Mouse (Mus musculus) forebrain, embryonic 12.5 days (tissue): ENCODE results near the gene Glra3. TPM values are rescaled to one million over a fixed set of nuclear protein-coding genes. Genes with fewer than 3 reads are reported as not detected.
A peak's percentile ranks its signal among the peaks of the same experiment; 100 is the strongest.

ENCODE experiments used
- ATAC-seq: fragments of 200-750 bp; cut with Nextera tagmentation; 2 replicates; pipeline ENCODE4 v1.8.0; 2017; ENCODE audit warnings: moderate TSS enrichment; ENCODE audit not compliant: low FRiP score
- H3K27ac ChIP-seq: fragments of 300-500 bp; sonication (generic); 2 replicates; pipeline ENCODE4 v1.5.1; 2016; ENCODE audit warnings: mild to moderate bottlenecking
- H3K27me3 ChIP-seq: fragments of 300-500 bp; sonication (generic); 2 replicates; pipeline ENCODE4 v1.6.1; 2016; ENCODE audit warnings: mild to moderate bottlenecking
- H3K36me3 ChIP-seq: fragments of 300-500 bp; sonication (generic); replicated peaks from 2 replicates; pipeline ENCODE4 v1.6.1; 2016; ENCODE audit warnings: mild to moderate bottlenecking
- H3K4me1 ChIP-seq: fragments of 300-500 bp; sonication (generic); 2 replicates; pipeline ENCODE4 v1.6.1; 2016
- H3K4me2 ChIP-seq: fragments of 300-500 bp; sonication (generic); 2 replicates; pipeline ENCODE4 v1.6.1; 2016; ENCODE audit warnings: mild to moderate bottlenecking, moderate library complexity
- H3K4me3 ChIP-seq: fragments of 300-500 bp; sonication (generic); replicated peaks from 2 replicates; pipeline ENCODE4 v1.5.1; 2016; ENCODE audit warnings: mild to moderate bottlenecking
- H3K9ac ChIP-seq: fragments of 300-500 bp; sonication (generic); 2 replicates; pipeline ENCODE4 v1.6.1; 2016; ENCODE audit warnings: mild to moderate bottlenecking
- H3K9me3 ChIP-seq: fragments of 300-500 bp; sonication (generic); 2 replicates; pipeline ENCODE4 v1.6.1; 2016
- WGBS: fragments of 180-500 bp; shearing (Covaris S2); methylation state at CpG from one replicate; pipeline ENCODE4 v1.1.7; 2016; 5-methylcytosine and 5-hydroxymethylcytosine counted together
- polyA plus RNA-seq: library from polyadenylated mRNA; unstranded; fragments of >200 nt; fragmentation: Nextera tagmentation; extraction: Ambion mirVana; gene quantifications from 2 replicates; pipeline ENCODE4 v1.2.1, GENCODE M21; 2016

Glra3 gene
- polyA plus RNA-seq = 0.09 and 0.11 TPM in 2 replicates

DNA sequence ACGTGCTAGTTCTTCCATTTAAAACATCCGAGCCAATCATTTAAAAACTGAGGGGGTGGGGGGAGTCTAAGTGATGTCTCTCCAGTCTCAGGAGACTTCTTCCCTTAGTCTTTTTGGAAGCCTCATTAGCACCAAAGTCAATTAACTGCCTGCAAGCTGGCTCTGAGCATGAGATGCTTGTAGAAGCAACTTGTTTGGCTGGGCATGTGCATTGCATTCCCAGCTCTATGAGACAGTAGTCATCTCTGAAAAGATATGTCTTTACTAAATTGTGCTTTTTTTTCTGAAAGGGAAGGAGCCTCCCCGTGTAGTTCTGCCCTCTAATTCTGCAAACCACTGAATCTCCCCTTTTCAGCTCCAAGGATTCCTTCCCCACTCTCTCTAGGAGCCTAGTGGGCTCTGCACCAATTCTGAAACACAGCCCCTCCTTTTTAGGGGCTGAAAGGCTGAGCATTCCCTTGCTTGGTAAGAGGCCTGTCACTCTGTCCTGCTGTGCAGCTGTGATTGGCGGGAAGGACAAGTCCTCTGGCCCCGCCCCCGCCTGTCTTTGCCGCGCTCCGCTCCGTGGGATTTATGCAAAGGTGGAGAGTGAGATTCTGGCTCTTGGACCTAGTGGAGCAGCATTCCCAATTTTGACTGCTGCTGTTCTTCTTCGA lies at the start of gene Glra3:
Glra3 (plus strand) TSS at position 591 of the 656 bp plus-strand sequence.
- Histone ChIP-seq H3K9me3 (no peaks in the 10 kb centered on the region), H3K9ac (0 out of 2 replicates have a peak within 1 kb of the TSS, but pooled peaks have one; percentile 33), H3K27me3 (no peaks in the 10 kb centered on the region), H3K27ac (no peak within 1 kb of the TSS), H3K4me1 (peaks cover 13% of the 10 kb centered on the region), H3K36me3 (no peaks in the 10 kb centered on the region), H3K4me2 (peak within 1 kb of the TSS; percentile 65), H3K4me3 (peak within 1 kb of the TSS; percentile 37)
- ATAC-seq = peak; percentile 98
- 6% methylated on average over 11 of the region's 11 CpGs for WGBS

DNA sequence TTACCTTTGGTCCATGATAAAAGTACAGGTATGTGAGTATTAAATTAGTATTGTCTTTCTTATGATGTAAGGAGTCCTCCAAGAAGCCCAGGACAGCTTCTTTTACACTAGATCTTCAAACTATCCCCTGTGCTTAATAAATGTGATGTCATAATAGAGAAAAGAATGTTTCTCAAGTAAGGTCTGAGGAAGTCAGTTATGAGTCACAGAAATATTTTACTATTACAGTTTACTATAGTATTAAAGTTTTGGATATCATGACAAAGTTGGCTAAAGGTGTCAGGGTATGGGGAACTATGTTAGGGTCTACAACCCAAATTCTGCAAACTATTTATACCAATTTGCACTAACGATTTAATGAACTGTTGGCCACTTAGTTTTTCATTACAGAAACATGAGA lies 33.4 kb upstream of the Glra3 start, which contains the start of gene Adam29:
Adam29 (minus strand) TSS at position 101 of the 400 bp plus-strand sequence.
- H3K4me1 ChIP-seq = no peaks in the 10 kb centered on the region
- no peak within 1 kb of the TSS for H3K9ac ChIP-seq
- no peaks in the 10 kb centered on the region for H3K36me3 ChIP-seq
- H3K4me2 ChIP-seq = no peak within 1 kb of the TSS
- 89% methylated on average over 1 of the region's 1 CpGs for WGBS
- no peaks in the 10 kb centered on the region for H3K27me3 ChIP-seq
- H3K4me3 ChIP-seq = no peak within 1 kb of the TSS
- H3K9me3 ChIP-seq = no peaks in the 10 kb centered on the region
- no peak for ATAC-seq
- no peak within 1 kb of the TSS for H3K27ac ChIP-seq

DNA sequence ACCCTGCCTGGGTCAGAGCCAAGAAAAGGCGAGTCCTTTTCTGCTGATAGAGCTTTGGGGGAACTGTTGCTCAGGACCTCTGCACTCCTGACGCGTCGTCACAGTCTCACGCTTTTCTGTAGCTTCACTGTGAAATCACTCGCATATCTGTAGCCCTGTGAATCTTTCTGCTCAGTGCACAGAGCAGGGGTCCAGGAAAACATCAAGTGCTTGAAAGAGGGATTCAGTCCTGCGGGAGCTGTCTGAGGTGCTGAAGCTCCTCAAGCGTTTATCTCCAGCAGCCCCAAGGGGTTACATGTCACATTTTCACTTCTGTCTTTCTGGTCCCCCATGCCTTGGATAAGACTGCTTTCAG lies 243 bp downstream of the Glra3 start:
- no peaks in the 10 kb centered on the region for H3K9me3 ChIP-seq
- no peak overlapping the region for H3K27ac ChIP-seq
- H3K4me2 ChIP-seq = peak overlapping the region; percentile 65
- WGBS = 2% methylated on average over 8 of the region's 8 CpGs
- H3K27me3 ChIP-seq = no peaks in the 10 kb centered on the region
- H3K9ac ChIP-seq = 0 out of 2 replicates have a peak overlapping the region, but pooled peaks have one; percentile 33
- ATAC-seq = peak; percentile 82
- H3K4me3 ChIP-seq = peak overlapping the region; percentile 37
- peaks cover 13% of the 10 kb centered on the region for H3K4me1 ChIP-seq
- H3K36me3 ChIP-seq = no peaks in the 10 kb centered on the region

DNA sequence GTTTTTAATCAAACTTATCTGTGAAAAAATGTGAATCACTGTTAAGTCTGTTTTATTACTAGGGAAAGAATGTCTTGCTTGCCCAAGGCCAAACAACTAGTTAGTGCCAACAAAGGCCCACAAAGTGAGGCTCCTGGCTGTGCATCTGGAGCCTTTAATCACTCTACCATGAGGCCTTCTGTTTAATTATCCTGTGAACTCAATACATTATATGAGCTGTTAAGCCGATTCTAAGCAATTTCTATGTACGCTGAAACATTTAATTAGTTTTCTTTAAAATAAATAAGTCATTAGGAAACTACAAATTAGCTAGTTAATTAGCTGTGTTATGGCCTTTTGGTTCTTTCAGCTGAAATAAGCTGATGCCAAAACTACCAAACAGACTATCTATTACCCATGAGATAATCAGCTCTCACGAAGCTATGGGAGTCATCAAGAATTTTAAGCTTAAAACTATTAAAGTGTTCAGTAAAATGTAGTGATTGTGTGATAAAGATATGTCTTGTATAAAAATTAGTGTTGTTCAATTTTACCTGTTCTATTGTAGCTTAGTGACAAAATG lies 24.6 kb downstream of the Glra3 start:
- 32% methylated on average over 3 of the region's 3 CpGs for WGBS
- H3K27me3 ChIP-seq = peaks cover 4% of the 10 kb centered on the region
- no peaks in the 10 kb centered on the region for H3K36me3 ChIP-seq
- H3K9ac ChIP-seq = no peak overlapping the region
- H3K9me3 ChIP-seq = no peaks in the 10 kb centered on the region
- no peaks in the 10 kb centered on the region for H3K4me1 ChIP-seq
- H3K4me2 ChIP-seq = no peak overlapping the region
- no peak overlapping the region for H3K4me3 ChIP-seq
- ATAC-seq = peak; percentile 83; the same call in 1 of the 2 replicates
- no peak overlapping the region for H3K27ac ChIP-seq

DNA sequence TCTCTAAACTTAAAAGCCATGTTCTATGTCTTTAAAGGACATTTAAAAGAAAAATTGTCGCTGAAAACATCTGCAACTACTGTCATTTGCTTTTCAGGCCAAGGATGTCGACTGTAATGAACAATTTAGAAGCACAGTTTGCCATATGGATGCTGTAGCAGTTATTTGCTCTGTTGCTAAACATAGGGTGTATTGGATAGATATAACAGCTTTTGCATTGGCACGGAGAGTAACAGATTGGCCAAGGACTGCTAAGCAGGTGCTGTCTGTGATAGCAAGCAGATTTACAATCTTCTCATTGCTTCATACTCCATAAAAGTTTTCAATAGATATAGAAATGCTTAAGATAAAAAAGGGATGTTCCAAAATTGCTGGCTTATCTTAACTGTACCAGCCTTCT lies 57.6 kb downstream of the Glra3 start:
- H3K27me3 ChIP-seq = no peaks in the 10 kb centered on the region
- H3K4me1 ChIP-seq = no peaks in the 10 kb centered on the region
- 78% methylated on average over 3 of the region's 3 CpGs for WGBS
- H3K36me3 ChIP-seq = no peaks in the 10 kb centered on the region
- no peak overlapping the region for H3K9ac ChIP-seq
- H3K4me3 ChIP-seq = no peak overlapping the region
- no peak for ATAC-seq
- H3K9me3 ChIP-seq = no peaks in the 10 kb centered on the region
- H3K27ac ChIP-seq = no peak overlapping the region
- no peak overlapping the region for H3K4me2 ChIP-seq

DNA sequence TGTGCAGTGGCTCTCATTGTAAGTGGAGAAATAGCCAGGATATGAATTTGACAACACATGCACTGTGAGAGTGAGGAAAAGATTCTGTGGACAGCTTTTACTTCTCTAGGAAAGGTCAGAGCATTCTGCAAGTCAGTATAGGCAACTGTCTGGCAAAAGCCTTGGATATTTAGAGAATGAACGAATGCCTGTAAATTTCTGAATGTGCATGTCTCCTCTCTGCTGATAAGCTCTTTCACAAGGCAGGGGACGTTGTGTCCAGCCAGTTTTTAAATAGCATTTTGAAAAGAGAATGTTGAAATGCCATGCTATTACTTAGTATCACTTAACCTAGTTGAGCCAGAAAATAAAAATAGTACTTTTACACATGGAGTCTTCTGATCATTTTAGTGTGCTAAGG lies 114.1 kb downstream of the Glra3 start:
- ATAC-seq = no peak
- H3K36me3 ChIP-seq = no peaks in the 10 kb centered on the region
- H3K4me3 ChIP-seq = no peak overlapping the region
- no peak overlapping the region for H3K9ac ChIP-seq
- WGBS = 81% methylated on average over 2 of the region's 2 CpGs
- H3K27me3 ChIP-seq = no peaks in the 10 kb centered on the region
- H3K9me3 ChIP-seq = no peaks in the 10 kb centered on the region
- no peaks in the 10 kb centered on the region for H3K4me1 ChIP-seq
- H3K4me2 ChIP-seq = no peak overlapping the region
- H3K27ac ChIP-seq = no peak overlapping the region

DNA sequence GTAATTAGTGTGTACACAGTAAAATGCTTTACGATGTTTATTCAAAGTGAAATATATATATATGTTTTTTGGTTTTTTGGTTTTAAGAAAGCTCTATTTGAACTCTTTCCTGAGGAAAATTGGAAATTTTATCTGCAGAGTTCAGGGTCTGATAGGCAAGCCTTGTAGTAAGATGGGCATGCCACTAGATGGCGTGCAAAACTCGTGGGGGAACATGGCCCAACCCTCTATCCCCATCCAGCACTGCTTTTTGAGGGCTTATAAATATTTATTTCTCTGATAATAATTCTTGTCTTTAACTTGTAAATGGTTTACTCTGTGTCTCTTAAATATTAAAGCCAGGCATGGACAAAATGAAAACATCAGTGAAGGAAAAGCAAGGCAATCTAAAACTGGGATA lies 122.8 kb downstream of the Glra3 start:
- WGBS = 27% methylated on average over 3 of the region's 3 CpGs
- H3K9me3 ChIP-seq = no peaks in the 10 kb centered on the region

DNA sequence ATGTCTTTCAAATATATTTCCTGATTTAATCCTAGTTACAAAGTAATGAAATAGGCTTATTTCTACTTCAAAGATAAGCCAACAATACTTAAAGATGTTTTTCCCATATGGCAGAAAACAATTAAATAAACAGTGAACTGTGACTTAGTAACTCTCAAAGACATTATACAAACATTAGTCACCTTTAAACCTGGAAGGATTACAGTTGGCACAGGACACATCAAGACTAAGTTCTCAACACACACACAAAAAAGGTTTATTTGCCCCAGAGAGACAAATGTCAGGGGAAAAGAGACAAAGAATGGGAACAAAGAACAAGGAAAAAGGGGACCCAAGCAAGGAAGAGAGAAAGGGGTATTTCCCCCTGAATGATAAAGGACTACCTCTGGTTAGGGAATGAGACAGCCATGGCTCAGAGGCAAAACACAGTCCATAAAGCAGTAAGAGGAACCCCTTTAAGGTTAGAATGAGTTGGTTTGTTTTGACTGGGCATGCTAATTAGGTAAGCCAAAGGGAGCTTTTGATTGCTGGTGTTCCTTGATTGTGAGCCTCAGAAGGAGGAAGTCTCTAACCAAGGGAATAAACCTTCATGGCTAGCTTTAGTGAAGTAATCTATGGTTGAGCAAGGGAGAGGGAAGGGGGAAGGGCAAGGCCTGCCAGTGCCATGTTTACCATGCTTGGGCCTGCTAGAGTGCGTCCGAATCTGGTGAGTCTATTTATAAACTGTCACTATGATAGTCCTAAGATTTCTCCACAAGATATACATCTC lies 130.4 kb downstream of the Glra3 start:
- no peak overlapping the region for H3K4me3 ChIP-seq
- no peaks in the 10 kb centered on the region for H3K9me3 ChIP-seq
- H3K36me3 ChIP-seq = no peaks in the 10 kb centered on the region
- ATAC-seq = no peak
- WGBS = 73% methylated on average over 2 of the region's 2 CpGs
- no peak overlapping the region for H3K9ac ChIP-seq
- H3K4me2 ChIP-seq = no peak overlapping the region
- no peaks in the 10 kb centered on the region; the same call in 1 of the 2 replicates for H3K4me1 ChIP-seq
- H3K27me3 ChIP-seq = no peaks in the 10 kb centered on the region
- no peak overlapping the region for H3K27ac ChIP-seq

More for the DNA sequence above, 122.8 kb downstream of the Glra3 start:
- Histone ChIP-seq H3K4me2 (no peak overlapping the region), H3K27ac (no peak overlapping the region), H3K9ac (no peak overlapping the region), H3K36me3 (no peaks in the 10 kb centered on the region), H3K4me3 (no peak overlapping the region), H3K27me3 (no peaks in the 10 kb centered on the region), H3K4me1 (no peaks in the 10 kb centered on the region)
- ATAC-seq = peak; percentile 39; the same call in 1 of the 2 replicates

DNA sequence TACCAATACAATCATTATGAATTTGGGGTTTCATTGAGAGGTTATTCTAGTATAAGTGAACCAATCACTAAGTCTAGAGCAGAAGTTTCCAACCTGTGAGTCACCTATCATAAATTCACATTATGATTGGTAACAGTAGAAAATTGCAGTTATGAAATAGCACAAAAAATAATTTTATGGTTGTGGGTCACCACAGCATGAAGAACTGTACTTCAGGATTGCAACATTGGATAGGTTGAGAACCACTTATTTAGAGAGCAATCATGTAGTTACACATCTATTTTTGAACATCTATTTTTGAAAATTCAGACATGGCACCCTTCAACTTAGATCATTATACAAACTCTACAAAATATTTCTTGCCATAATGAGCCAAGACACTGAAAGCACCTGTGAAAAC lies 143.4 kb downstream of the Glra3 start:
- no peak for ATAC-seq
- no peak overlapping the region for H3K4me3 ChIP-seq
- no peak overlapping the region for H3K4me2 ChIP-seq
- no peaks in the 10 kb centered on the region for H3K27me3 ChIP-seq
- no peaks in the 10 kb centered on the region for H3K9me3 ChIP-seq
- H3K27ac ChIP-seq = no peak overlapping the region
- no peaks in the 10 kb centered on the region for H3K36me3 ChIP-seq
- H3K9ac ChIP-seq = no peak overlapping the region
- no peaks in the 10 kb centered on the region for H3K4me1 ChIP-seq

DNA sequence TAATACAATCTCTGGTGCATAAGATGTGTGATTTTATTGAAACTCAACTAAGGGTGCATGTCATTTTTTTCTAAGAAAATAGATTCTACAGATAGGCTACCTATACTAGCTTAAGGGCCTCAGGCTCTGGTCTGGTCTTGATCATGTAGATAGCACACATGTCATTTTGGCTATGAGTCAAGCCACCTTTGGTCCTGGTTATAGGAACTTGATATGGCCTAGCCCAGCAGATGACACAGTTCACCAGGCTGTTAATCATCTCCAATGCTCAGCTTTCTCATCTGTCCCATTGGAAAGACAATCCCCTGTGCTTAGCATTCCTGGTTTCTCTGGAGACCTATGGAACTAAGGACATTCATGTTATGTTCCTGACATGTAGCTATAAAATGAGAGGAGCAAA lies 154.1 kb downstream of the Glra3 start:
- no peaks in the 10 kb centered on the region for H3K9me3 ChIP-seq
- no peaks in the 10 kb centered on the region for H3K4me1 ChIP-seq
- ATAC-seq = no peak
- H3K4me2 ChIP-seq = no peak overlapping the region
- H3K9ac ChIP-seq = no peak overlapping the region
- H3K27me3 ChIP-seq = no peaks in the 10 kb centered on the region
- H3K4me3 ChIP-seq = no peak overlapping the region
- H3K36me3 ChIP-seq = no peaks in the 10 kb centered on the region
- H3K27ac ChIP-seq = no peak overlapping the region

DNA sequence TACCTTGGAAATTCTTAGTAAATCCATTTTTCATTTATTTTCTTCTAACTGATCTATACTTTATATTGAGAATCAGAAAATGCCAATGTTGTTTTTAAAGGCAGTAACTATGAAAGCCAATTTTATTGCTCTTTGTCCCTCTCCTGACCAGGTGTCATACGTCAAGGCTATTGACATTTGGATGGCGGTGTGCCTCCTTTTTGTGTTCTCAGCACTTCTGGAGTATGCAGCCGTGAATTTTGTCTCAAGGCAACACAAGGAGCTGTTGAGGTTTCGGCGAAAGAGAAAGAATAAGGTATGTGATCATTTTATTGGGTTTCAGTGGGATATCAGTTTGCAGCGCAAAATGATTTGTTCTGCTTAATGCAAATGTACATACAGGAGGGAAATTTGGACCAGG lies 170.0 kb downstream of the Glra3 start:
- no peak overlapping the region for H3K4me2 ChIP-seq
- H3K36me3 ChIP-seq = no peaks in the 10 kb centered on the region
- no peak for ATAC-seq
- H3K9me3 ChIP-seq = no peaks in the 10 kb centered on the region
- H3K9ac ChIP-seq = no peak overlapping the region
- WGBS = 90% methylated on average over 6 of the region's 6 CpGs
- no peak overlapping the region for H3K4me3 ChIP-seq
- H3K27ac ChIP-seq = no peak overlapping the region
- H3K4me1 ChIP-seq = no peaks in the 10 kb centered on the region
- no peaks in the 10 kb centered on the region for H3K27me3 ChIP-seq

DNA sequence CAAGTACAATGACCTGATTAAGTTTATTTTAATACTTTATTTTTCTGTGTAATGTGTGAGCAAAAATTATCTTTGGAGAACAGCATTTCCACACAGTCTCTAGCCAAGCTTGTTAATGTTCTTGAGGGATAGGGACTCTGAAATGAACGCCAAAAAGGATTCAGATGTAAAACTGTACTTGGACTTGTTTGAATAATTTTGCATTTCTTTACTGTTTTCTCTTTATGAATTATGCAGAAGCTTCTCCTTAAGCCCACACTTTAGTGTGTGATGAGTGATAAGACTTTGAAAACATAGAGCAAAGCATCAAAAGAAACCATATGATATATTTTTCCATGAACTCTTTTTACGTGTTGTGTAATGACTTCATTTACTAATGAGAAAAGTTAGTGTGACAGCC lies 189.1 kb downstream of the Glra3 start:
- H3K4me1 ChIP-seq = no peaks in the 10 kb centered on the region
- ATAC-seq = no peak
- WGBS = 72% methylated on average over 2 of the region's 2 CpGs
- no peak overlapping the region for H3K9ac ChIP-seq
- no peak overlapping the region for H3K4me2 ChIP-seq
- H3K27me3 ChIP-seq = no peaks in the 10 kb centered on the region
- H3K36me3 ChIP-seq = no peaks in the 10 kb centered on the region
- no peak overlapping the region for H3K4me3 ChIP-seq
- H3K27ac ChIP-seq = no peak overlapping the region
- no peaks in the 10 kb centered on the region for H3K9me3 ChIP-seq
